Mouse (Mus musculus): ENCODE measurements around the gene Acad10. TPM values are rescaled to one million over a fixed set of nuclear protein-coding genes. Genes with fewer than 3 reads are reported as not detected.
"Not testable (repeated sequence)": the region's sequence is repeated elsewhere in the genome, so short reads cannot be mapped to it uniquely, and the experiment has no call there.

Acad10 gene
- total RNA-seq (2021) = 10 to 100 TPM; 19.8 to 23.8 TPM

GRCm38 (mm10) chr5:121660059-121660896 is at the start of gene Acad10, which contains the start of gene Brap:
Gene Acad10 (minus strand): TSS chr5:121660514.
Gene Brap (plus strand): TSS chr5:121660563.
- intact Hi-C loops (cut with DNase I) = loop anchor here (2.0 to 5.0 kb wide), 2 partner anchors 51 to 182 kb away; partner anchors contain the start of gene Atxn2
- DNase-seq = peak; percentile 95 to 98

GRCm38 (mm10) chr5:121704512-121705248 is 44.4 kb upstream of the Acad10 start:
- DNase-seq = no peak
- intact Hi-C loops (cut with DNase I) = no loop called here

- no peak for DNase-seq
- intact Hi-C loops (cut with DNase I) = no loop called here
Measured at GRCm38 (mm10) chr5:121703341-121703740, 43.0 kb upstream of the Acad10 start.

GRCm38 (mm10) chr5:121701111-121701769 is 40.9 kb upstream of the Acad10 start:
- DNase-seq = no peak
- intact Hi-C loops (cut with DNase I) = no loop called here

- peak in 1 of 2 experiments; percentile 27 for DNase-seq
- intact Hi-C loops (cut with DNase I) = no loop called here
Measured at GRCm38 (mm10) chr5:121700496-121700895, 40.2 kb upstream of the Acad10 start.

- intact Hi-C loops (cut with DNase I) = no loop called here
- no peak for DNase-seq
Measured at GRCm38 (mm10) chr5:121699891-121700290, 39.6 kb upstream of the Acad10 start.

GRCm38 (mm10) chr5:121696761-121697160 is 36.4 kb upstream of the Acad10 start:
- no peak for DNase-seq
- intact Hi-C loops (cut with DNase I) = no loop called here

GRCm38 (mm10) chr5:121692897-121693296 is 32.6 kb upstream of the Acad10 start:
- intact Hi-C loops (cut with DNase I) = no loop called here
- no peak for DNase-seq

GRCm38 (mm10) chr5:121691436-121691835 is 31.1 kb upstream of the Acad10 start:
- intact Hi-C loops (cut with DNase I); DNase-seq: not testable (repeated sequence)

GRCm38 (mm10) chr5:121690482-121691211 is 30.3 kb upstream of the Acad10 start:
- DNase-seq = peak; percentile 30 to 45
- intact Hi-C loops (cut with DNase I) = no loop called here

- DNase-seq = no peak
- intact Hi-C loops (cut with DNase I) = no loop called here
Measured at GRCm38 (mm10) chr5:121686113-121686898, 26.0 kb upstream of the Acad10 start.

- intact Hi-C loops (cut with DNase I) = no loop called here
- no peak for DNase-seq
Measured at GRCm38 (mm10) chr5:121685495-121685894, 25.2 kb upstream of the Acad10 start.

GRCm38 (mm10) chr5:121682250-121682649 is 21.9 kb upstream of the Acad10 start:
- no peak for DNase-seq
- intact Hi-C loops (cut with DNase I) = no loop called here

- intact Hi-C loops (cut with DNase I) = no loop called here
- DNase-seq = peak in 1 of 2 experiments; percentile 18
Measured at GRCm38 (mm10) chr5:121670412-121670811, 10.1 kb upstream of the Acad10 start.

- intact Hi-C loops (cut with DNase I) = no loop called here
- DNase-seq = no peak
Measured at GRCm38 (mm10) chr5:121668411-121668810, 8.1 kb upstream of the Acad10 start.

- intact Hi-C loops (cut with DNase I) = no loop called here
- no peak for DNase-seq
Measured at GRCm38 (mm10) chr5:121667067-121667466, 6.8 kb upstream of the Acad10 start.

- intact Hi-C loops (cut with DNase I) = loop anchor here (5.0 kb wide), 1 partner anchor 177 kb away; no protein-coding TSS in a partner anchor
Measured at GRCm38 (mm10) chr5:121664971-121665370, 4.7 kb upstream of the Acad10 start.

GRCm38 (mm10) chr5:121664078-121664477 is 3.8 kb upstream of the Acad10 start:
- no peak for DNase-seq
- intact Hi-C loops (cut with DNase I) = loop anchor here (5.0 kb wide), 1 partner anchor 178 kb away; no protein-coding TSS in a partner anchor

More at GRCm38 (mm10) chr5:121664971-121665370, 4.7 kb upstream of the Acad10 start:
- DNase-seq = no peak

- no peak for DNase-seq
- intact Hi-C loops (cut with DNase I) = loop anchor here (5.0 kb wide), 1 partner anchor 179 kb away; no protein-coding TSS in a partner anchor
Measured at GRCm38 (mm10) chr5:121663456-121663855, 3.1 kb upstream of the Acad10 start.

All from heart, postnatal 36 days (tissue).